Mouse (Mus musculus): ENCODE data around the gene Zfp13.
"Not testable (repeated sequence)": the region's sequence is repeated elsewhere in the genome, so short reads cannot be mapped to it uniquely, and the experiment has no call there.

Zfp13 gene

DNA sequence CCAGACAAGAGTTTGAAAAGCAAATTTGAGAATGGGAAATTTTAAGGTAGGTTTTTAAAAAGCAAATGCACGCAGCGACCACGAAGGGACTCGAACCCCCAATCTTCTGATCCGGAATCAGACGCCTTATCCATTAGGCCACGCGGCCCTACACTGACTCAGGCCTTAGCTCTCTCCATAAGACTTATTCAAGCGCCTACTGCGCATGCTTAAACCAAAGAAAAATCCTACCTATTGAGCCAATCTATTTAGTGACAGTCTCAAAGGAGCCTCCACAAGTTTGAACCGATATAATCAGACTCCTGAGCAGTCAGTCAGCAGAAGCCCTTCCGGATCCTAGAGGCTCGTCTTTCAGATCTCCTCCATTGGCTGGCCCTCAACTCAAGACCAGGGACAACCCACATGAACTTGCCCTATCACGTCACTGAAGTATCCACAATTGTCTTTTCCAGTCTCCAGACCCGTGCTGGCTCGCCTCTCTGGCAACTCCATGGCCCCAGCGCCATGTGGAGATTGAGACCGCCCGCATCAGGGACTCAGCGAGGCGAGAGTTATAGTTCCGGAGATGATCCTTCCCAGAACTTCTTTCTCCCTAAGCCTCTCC, 49.0 kb downstream of the Zfp13 start:
- no peak for DNase-seq (ENCODE audit: low read depth)

DNA sequence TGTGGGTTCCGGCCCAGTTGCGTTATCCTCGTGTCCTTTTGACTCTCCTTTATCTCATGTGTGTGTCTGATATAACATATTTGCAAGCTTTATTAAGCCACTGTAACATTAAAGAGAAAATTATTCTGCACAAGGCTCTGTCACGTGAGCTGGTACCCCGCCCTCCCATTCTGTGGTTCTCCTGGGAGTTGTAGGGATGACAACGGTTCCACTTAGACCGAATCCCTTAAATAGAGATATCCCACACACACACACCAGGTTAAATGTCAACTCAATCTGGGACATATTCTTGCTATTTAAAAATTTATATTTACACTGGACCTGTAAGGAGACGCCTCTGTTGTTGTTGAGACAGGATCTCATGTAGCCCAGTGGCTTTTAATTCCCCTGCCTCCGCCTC, 49.8 kb downstream of the Zfp13 start:
- DNase-seq (ENCODE audit: low read depth), result no peak

DNA sequence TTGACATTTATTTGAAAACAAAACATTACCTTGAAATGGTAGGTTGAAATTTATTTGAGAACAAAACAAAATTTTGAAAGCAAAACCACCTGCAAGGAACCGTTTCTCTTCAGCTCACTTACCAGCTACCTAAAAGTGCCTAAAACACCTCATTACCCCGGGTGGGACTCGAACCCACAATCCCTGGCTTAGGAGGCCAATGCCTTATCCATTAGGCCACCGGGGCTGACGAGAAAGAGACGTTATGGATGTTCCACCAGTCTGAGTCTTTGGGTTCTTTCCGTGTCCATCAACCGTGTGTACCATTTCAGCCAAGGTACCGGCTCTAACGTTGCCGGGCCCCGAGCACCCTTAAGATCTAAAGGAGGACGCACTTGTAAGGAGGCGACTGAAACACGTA, 50.7 kb downstream of the Zfp13 start:
- no peak for DNase-seq (ENCODE audit: low read depth)

DNA sequence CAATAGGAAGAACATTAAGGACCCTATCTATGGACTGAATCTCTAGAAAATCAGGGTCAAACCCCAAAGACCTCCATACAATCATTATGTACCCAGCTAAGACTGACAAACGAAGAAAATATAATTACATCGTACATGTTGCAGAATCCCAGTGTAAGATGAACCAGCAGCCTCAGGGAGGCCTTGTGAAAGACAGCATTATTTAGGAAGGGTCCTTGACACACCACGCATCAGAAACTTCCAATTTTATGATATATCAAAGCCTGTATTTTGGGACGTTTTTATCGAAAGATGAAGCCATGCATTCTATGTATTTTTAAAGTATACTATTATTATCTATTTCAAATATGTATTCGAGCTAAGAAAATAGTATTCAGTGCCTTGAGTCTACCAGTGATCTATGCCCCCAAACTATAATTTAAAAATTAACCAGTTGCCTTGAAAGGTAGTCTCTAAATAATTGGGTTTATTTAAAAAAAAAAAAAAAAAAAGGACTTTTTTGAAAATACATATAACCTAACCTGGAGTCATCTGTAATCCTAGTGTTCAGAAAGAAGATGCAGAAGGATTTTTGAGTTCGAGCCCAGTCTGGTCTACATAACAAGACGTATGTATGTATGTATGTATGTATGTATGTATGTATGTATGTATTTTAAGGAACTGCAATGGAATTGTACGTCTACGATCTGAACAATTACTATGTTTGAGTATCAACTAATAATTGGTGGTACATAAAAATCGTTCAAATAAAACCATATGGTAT, 51.4 kb downstream of the Zfp13 start:
- no peak for DNase-seq (ENCODE audit: low read depth)

DNA sequence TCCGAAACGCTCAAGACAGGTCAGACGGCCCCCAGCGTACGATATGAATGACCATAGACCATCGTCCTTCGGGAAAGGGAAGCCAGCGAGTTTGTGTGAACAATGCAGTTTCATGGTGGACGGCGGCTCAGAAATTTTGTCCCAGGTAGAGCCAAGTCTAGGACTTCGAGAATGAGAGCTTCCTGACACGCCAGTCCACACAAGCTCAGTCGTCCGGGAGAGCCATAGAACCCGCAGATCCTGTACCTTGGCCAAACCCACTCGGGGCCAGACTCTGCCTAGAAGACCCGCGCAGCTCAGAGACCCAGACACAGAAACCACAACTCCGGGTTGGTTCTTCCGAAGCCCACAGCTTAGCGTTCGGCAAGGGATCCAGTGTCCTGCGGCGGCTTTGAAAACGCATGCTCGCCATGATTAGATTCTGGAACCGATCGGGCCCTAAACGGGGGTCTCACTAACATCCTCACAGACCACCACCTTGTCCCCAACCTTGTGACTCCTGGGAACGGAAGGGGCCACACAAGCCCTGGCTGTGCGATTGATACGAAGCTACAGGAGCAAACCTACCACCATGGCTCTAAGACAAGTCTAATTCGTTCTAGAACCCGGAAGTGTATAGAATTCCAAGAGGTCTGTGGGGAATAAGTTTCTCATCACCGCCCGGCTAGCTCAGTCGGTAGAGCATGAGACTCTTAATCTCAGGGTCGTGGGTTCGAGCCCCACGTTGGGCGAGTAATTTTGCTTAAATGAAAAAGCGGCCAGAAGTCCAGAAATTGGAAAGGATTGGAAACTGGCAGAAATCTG, 52.4 kb downstream of the Zfp13 start:
- DNase-seq (ENCODE audit: low read depth), result no peak

DNA sequence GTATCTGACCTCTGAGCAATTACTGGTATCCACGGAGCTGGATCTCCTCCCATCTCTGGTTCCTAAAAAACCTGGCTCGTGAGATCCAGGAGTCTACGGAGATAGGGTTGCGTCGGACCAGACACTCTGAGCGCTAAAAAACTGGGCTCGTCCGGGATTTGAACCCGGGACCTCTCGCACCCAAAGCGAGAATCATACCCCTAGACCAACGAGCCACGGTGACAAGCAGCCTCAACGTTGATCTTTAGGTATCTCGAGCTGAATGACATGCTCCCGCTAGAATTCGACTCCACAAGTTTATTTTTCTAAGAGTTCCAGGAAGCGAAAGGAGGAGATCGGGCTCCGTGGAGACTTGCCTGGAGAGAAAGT, 53.0 kb downstream of the Zfp13 start:
- DNase-seq (ENCODE audit: low read depth), result no peak

DNA sequence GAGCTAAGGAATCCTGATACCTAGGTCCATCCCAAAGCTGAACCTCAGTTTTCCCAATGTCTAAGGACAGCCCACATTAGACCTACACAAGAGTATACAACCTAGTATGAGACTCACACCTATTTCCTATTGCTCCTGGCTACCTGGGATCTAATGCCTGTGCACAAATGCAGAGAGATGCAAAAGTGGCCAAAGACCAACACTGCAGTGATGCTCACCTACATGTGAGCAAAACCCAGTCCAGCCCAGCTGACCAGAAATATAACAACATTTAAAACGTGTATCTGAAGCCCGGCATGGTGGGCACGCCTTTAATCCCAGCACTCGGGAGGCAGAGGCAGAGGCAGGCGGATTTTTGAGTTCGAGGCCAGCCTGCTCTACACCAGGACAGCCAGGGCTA, 53.4 kb downstream of the Zfp13 start:
- no peak for DNase-seq (ENCODE audit: low read depth)

DNA sequence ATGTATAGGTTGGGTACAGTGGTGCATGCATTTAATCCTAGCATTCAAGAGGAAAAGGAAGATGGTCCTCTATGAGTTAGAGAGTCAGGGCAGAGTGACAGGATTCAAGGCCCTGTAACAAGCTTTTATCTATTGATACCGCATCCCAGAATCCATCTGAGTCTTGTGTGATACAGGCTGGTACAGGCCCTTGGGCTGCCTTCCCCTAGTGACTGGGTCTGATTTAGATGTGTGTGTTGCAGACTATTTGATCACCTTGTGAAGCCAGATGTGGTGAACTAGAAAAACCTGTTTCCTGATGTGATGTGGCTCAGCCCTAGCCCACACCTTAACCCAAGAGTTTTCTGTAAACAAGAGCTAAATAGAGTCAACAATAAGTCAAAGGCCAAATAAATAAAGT, 54.5 kb downstream of the Zfp13 start:
- no peak for DNase-seq (ENCODE audit: low read depth)

DNA sequence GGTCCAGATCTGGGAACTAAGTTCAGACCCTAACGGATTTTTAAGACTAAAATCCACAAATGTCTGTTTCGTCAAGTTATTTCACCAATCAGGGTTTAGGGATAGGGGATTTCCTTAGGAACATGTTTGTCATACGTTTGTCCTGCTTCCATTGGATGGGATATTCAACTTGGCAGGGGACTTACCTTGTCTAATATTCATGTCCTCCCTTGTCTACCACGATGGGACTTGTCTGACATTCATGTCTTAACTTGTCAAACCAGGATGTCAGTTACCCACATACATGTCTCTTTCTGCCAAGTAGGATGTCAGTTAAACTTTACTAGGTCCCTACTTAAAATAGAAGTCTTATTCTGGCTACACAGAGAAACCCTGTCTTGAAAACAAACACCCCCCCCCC, 55.3 kb downstream of the Zfp13 start:
- no peak for DNase-seq (ENCODE audit: low read depth)

DNA sequence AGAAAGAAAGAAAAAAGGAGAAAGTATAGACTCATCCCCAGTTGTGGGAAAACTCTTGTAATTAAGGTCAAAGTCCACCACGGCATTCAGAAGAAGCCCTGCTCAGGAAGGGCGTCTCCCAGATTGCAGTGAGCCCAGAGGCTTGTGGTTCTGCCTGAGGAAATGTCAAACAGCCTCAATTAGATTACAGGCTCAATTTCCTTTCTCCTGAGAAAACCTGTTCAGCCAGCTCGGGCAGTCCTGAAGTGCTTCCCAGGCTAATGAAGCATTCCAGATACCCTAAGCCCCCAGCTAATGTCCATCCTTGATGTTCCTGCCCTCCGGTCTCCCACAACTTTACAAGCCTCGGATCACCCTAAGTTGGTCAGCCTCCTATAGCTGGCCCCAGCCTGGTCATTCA, 56.0 kb downstream of the Zfp13 start:
- no peak for DNase-seq (ENCODE audit: low read depth)

DNA sequence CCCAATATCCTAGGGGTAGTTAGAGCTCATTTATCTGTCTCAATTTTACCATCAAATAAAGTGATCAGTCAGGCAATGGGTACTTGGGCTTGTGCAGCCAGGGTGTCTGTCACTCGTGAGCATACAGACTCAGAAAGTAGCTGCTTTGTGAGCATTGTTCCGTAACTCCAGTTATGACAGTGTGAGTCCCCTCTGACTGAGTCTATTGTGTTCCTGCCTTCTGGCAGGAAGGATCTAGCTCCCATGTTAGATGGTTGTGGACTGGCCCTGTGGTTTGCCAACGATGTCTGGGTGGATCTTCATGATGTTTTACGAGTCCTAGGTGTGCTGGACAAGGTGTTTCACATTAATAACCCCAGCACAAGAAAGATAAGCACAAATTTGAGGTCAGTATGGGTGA, 56.5 kb downstream of the Zfp13 start:
- DNase-seq (ENCODE audit: low read depth), result no peak

DNA sequence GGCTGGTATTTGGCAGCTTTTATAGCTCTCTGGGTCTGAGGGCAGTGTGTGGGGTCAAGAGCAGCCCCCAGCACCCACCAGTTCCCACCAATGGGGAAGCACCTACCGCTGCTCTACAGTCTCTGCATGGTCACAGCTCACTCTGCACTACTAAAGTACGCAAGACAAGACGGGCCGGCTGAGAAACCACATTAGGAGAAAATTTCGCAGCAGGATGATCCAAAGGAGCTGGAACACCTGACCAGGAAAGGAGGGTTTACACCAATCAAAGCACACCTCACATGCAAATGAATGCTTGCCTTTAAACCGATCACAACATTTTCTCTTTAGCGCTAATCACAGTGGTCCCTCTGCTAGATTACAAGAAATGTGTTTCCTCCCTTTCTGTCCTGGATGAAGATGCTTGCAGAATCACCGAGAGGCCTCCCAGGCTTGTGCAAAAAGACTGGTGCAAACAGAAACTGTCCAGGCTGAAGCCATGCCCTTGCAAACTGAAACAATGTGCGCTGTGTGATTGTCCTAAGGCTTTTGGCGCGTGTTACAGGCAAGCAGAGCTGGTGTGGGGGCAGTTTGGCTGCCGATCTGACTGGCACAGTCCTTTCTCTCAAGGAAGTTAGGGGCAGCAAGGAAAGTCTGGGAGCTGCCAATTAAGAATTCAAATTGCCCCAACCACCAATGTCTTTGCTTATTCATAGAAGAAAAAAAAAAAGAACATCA, 57.1 kb downstream of the Zfp13 start:
- DNase-seq (ENCODE audit: low read depth), result no peak

DNA sequence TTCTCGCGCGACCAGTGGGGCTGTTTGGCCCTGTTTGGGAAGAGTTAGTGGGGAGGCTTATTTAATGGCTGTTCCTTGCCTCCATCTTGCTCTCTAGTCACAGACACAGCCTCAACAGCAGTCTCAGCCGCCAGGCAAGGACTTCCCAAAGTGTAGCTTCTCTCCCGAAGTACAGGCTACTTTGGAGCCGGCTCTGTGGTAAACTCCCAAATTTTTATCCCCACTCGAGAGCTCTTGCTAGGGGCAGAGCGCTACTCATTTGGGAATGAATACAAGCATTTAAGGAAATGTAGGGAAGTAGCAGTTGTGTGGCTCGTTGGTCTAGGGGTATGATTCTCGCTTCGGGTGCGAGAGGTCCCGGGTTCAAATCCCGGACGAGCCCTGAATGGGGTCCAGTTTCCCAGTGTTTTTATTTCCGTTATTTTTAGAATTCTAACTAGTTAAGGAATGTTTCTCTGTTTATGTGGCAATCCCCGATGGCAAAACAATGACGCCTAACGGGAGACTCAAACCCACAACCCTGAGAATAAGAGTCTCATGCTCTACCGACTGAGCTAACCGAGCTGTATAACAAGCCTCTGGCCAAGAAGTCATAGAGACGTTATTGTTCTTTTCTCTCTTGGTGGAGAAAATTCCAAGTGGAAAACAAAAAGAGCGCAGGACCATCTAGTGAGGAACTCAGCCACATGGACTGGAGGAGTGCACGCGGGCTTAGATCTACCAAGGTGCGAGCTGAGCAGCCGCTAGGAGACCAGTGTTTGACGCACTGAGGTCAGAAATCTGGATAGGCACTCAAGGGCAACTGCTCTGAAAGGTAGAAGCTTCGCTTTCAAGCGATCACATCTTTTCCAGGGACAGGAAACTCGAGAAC, 58.4 kb downstream of the Zfp13 start:
- no peak for DNase-seq (ENCODE audit: low read depth)

DNA sequence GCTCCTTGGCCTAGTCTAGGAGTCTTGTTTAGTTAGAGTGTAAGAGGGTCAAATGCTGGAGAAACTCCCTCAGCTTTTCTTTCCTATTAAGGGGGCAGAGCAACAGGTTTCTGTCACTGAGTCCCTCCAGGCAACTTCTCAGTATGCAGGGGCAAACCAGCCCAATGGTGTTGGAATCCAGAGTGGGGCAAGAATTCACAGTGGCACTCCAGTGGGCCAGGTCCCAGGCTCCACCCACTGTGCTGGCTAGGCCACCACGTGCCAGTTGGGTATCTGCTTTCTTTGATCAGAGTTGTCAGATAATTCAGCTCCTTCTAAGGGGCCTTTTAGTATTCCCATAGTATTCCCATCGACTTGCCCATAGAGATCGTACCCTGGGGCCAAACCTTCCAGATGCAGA, 59.2 kb downstream of the Zfp13 start:
- no peak for DNase-seq (ENCODE audit: low read depth)

DNA sequence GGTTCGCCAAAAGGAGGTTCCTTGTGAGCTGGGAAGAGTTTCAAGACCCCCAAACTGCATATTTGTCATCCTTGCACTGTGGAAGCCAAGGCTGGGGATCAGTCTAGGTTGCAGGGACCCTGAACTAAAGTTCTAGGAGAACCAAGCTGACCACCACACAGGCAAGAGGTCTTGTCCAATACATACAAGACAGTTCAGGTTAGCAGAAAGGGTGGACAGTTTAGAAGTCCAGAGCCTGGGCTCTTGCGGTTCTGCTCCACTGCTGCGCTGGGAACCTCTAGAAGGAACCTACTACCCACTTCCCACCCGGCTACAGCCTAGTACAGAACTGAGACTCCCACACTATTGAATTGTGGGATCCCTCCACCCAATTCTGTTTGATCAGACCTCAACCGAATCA, 59.7 kb downstream of the Zfp13 start:
- DNase-seq (ENCODE audit: low read depth), result no peak

DNA sequence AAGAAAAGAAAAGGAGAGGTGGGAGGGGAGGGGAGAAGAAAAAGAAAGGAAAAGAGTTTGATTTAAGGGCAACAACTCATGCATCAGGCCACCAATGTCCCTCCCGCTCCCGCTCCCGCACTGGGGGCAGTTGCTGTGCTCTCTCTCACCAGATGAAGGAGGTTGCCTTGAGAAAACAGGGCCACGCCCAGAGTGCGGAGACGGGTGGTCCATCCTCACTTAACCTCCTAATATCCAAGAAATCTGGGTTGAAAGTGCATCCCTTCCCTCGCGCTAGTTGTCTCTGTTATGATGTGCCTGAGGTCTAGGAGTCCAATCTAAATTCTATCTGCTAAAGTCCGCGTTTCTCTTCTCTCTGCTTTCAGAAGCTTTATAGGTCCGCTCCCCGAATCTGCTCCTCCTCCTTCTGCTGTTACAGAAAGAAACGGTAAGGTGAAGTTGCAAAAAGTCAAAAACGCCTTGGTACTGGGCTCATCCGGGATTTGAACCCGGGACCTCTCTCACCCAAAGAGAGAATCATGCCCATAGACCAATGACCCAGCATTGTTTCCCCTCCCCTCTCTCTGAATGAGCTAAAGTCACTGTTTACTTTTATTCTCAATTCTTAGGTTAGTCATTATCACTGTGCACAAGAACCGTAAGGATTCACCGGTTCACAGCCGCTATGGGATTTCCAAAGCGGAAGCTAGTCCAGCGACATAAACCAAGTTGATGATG, 60.8 kb downstream of the Zfp13 start:
- DNase-seq (ENCODE audit: low read depth), result no peak

DNA sequence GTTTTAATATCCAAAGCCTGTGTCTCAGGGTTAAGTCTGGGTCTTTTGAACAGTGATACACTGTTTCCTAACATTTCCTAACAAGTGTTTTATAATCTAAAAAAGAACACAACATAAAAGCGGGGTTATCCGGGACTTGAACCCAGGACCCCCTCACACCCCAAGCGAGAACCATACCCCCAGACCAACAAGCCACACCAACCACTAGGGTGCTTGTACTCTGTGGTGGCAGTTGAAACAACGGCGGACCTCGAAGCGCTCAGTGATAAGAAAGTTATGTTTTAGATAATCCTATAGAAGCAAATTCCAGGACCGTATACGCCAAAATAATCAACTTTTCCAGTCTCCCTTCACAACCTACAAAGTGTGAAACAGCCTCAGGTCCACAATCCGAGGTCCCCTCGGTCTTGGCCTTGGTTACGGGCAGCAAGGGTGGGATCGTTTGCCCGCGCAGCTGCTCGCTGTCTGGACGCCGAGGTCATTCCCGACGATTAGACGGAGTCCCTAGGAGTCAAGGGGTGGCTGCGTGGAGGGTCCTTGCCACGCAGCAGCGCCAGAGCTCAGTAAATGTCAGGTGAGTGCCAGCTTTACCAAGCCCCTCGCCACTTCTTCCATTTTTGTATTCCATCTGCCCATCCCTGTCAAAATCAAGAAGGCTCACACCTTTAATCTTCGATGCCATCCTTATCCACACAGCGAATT, 61.6 kb downstream of the Zfp13 start:
- no peak for DNase-seq (ENCODE audit: low read depth)

DNA sequence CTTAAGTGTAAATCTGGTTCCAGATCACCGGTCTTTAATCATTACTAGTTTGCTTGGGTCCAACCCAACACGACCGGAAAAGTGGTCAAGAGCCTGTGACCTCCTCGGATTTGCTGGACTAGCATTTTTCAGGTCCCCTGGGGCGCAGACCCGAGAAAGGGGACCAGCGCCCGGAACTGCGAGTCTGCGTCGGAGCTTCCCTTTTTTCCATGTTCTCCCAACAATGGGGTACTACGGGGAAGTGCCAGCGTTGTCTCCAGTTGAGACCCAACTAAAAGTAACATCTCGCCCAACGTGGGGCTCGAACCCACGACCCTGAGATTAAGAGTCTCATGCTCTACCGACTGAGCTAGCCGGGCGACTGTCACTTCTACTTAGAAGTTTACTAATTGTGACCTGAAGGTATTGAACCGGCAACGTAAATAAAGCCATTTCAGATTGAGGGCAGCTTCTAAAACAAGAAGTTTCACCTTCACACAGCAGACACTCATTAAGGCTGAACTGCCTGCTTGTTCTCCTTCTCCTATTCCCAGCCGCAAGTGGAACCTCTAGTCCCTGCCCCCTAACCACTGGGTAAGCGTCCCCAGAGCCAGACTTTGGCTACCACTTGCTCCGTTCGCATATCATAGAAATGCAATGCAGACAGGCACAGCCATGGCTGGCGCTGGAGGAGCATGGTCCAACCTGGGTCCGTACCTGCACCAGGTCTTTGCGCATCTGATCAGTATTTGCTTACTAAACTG, 64.1 kb downstream of the Zfp13 start:
- not testable (repeated sequence) for DNase-seq (ENCODE audit: low read depth)
